Mouse (Mus musculus) neutrophil, adult 65 days (primary cell): ENCODE measurements around the gene Gm9780. TPM values are rescaled to one million over a fixed set of nuclear protein-coding genes. Genes with fewer than 3 reads are reported as not detected.

Experiments used
- total RNA-seq: library from RNA; stranded (reverse); gene quantifications from 2 replicates; pipeline ENCODE4 v1.2.4, GENCODE M21; 2023

Gene Gm9780
- not detected in 2 replicates for total RNA-seq

GRCm38 (mm10) chr14:26042611-26043010 is at the start of gene Gm9780:
TSS of gene Gm9780 (minus strand) at chr14:26042711.

GRCm38 (mm10) chr14:26081997-26082396 is 39.5 kb upstream of the Gm9780 start, which contains the start of gene Cphx3:
TSS of gene Cphx3 (plus strand) at chr14:26082297.

GRCm38 (mm10) chr14:26081216-26081615 is 38.7 kb upstream of the Gm9780 start, which contains the start of gene Cphx2:
TSS of gene Cphx2 (plus strand) at chr14:26081516.

GRCm38 (mm10) chr14:26067325-26067633 is 24.8 kb upstream of the Gm9780 start, which contains the start of gene Tmem254c:
TSS of gene Tmem254c (minus strand) at chr14:26067355.

GRCm38 (mm10) chr14:25978371-25979241 is 63.9 kb downstream of the Gm9780 start, which contains the start of gene Duxbl1:
TSS of gene Duxbl1 (plus strand) at chr14:25978577.

Other genes starting within 250 kb of the Gm9780 start
- 442 and 511 TPM in 2 replicates for gene Anxa11, start 200.6 kb downstream of the Gm9780 start, total RNA-seq
- not detected in 2 replicates for gene Plac9a, start 139.6 kb downstream of the Gm9780 start, total RNA-seq
- 1.2 and 4.0 TPM in 2 replicates for gene Tmem254a, start 115.0 kb downstream of the Gm9780 start, total RNA-seq
- not detected in 2 replicates for gene Cphx1, start 104.4 kb downstream of the Gm9780 start, total RNA-seq
- gene Duxbl1, start 64.1 kb downstream of the Gm9780 start, total RNA-seq: not detected in 2 replicates
- gene Tmem254c, start 24.6 kb upstream of the Gm9780 start, total RNA-seq: 4.0 TPM in 1 of 2 replicates, not detected in the other
- not detected in 2 replicates for gene Cphx2, start 38.8 kb upstream of the Gm9780 start, total RNA-seq
- not detected in 2 replicates for gene Cphx3, start 39.6 kb upstream of the Gm9780 start, total RNA-seq
- not detected in 2 replicates for gene Duxbl2, start 75.6 kb upstream of the Gm9780 start, total RNA-seq
- gene Plac9b, start 139.8 kb upstream of the Gm9780 start, total RNA-seq: not detected in 2 replicates
- gene Tmem254b, start 164.3 kb upstream of the Gm9780 start, total RNA-seq: 5.5 and 7.2 TPM in 2 replicates
- not detected in 2 replicates for gene Duxbl3, start 215.3 kb upstream of the Gm9780 start, total RNA-seq